Mouse (Mus musculus): ENCODE data around the gene Dlg2.

DNA sequence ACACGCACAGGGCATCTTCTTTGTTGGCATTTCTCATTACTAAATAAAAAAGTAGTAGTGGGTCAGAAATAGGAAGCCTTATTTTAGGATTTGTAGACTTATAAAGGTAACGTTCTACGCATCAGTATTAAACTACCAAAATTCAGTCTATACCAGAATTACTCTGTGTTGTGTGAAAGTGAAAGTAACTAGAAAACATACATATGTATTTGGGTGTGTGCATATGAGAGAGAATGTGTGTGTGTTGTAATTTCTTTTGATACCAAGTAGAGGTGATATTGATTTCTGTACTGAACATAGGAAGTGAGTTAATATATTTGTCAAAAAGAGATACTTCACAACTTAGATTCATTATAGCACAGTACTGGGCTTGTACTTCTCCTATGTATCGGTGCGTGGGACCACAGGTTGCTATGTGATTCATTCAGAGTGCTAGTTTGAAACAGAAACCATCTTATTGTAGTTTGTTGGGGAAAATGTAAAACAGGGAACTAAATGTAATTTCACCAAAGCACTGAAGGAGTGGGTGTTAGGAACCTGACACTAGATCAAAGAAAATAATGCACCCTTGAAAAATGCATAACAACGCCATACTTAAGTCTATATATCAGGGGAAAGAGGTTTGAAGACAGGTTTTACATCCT lies 1688.5 kb downstream of the Dlg2 start:
- no peak for TF ChIP-seq CTCF (IDR thresholded peaks at IDR 0.05; ENCODE audit: low read depth, low read length)
- no peak for TF ChIP-seq TAL1 (conservative IDR thresholded peaks at IDR 0.05; ENCODE audit: low read depth, low read length)

All from G1E (cell line).